Mouse (Mus musculus): ENCODE data around the gene Taar8c. TPM values are rescaled to one million over a fixed set of nuclear protein-coding genes. Genes with fewer than 3 reads are reported as not detected.
"Not testable (repeated sequence)": the region's sequence is repeated elsewhere in the genome, so short reads cannot be mapped to it uniquely, and the experiment has no call there.

Gene Taar8c
- polyA plus RNA-seq, 1 experiment from 2014 or later = not detected

- not testable (repeated sequence) for H3K9ac ChIP-seq; H3K9me3 ChIP-seq (replicated peaks); H3K4me1 ChIP-seq (replicated peaks); H3K4me2 ChIP-seq; H3K4me3 ChIP-seq; H3K27me3 ChIP-seq (replicated peaks); H3K36me3 ChIP-seq; ATAC-seq (ENCODE audit: insufficient number of reproducible peaks, low FRiP score); H3K27ac ChIP-seq (ENCODE audit: poor library complexity, severe bottlenecking)
- 76% methylated on average over 8 of the region's 8 CpGs for WGBS
These were observed 7.7 kb upstream of the Taar8c start, which contains the start of gene Taar9 for GRCm38 (mm10) chr10:24109434-24109833. Taar9 (minus strand) TSS chr10:24109534.

- H3K4me3 ChIP-seq = no peak overlapping the region
- ATAC-seq (ENCODE audit: insufficient number of reproducible peaks, low FRiP score) = no peak
- no peaks in the 10 kb centered on the region for H3K4me1 ChIP-seq (replicated peaks)
- no peak overlapping the region for H3K27ac ChIP-seq (ENCODE audit: poor library complexity, severe bottlenecking)
- H3K27me3 ChIP-seq (replicated peaks) = no peaks in the 10 kb centered on the region
- no peak overlapping the region for H3K9ac ChIP-seq
- H3K4me2 ChIP-seq = no peak overlapping the region
- WGBS = 69% methylated on average over 3 of the region's 3 CpGs
- H3K9me3 ChIP-seq (replicated peaks) = no peaks in the 10 kb centered on the region
- H3K36me3 ChIP-seq = no peaks in the 10 kb centered on the region
These were observed 6.5 kb upstream of the Taar8c start for GRCm38 (mm10) chr10:24108236-24108635.

- 63% methylated on average over 5 of the region's 5 CpGs for WGBS
- Histone ChIP-seq H3K4me3 (no peak overlapping the region), H3K4me2 (no peak overlapping the region), H3K4me1 (replicated peaks) (no peaks in the 10 kb centered on the region), H3K9ac (no peak overlapping the region), H3K27ac (ENCODE audit: poor library complexity, severe bottlenecking) (no peak overlapping the region), H3K36me3 (no peaks in the 10 kb centered on the region), H3K27me3 (replicated peaks) (no peaks in the 10 kb centered on the region), H3K9me3 (replicated peaks) (no peaks in the 10 kb centered on the region)
- no peak for ATAC-seq (ENCODE audit: insufficient number of reproducible peaks, low FRiP score)
These were observed 6.0 kb upstream of the Taar8c start for GRCm38 (mm10) chr10:24107747-24108146.

- not testable (repeated sequence) for H3K4me1 ChIP-seq (replicated peaks); ATAC-seq (ENCODE audit: insufficient number of reproducible peaks, low FRiP score); H3K4me3 ChIP-seq; H3K36me3 ChIP-seq; H3K27ac ChIP-seq (ENCODE audit: poor library complexity, severe bottlenecking); H3K9ac ChIP-seq; H3K4me2 ChIP-seq; H3K27me3 ChIP-seq (replicated peaks); H3K9me3 ChIP-seq (replicated peaks)
- WGBS = 39% methylated on average over 1 of the region's 1 CpGs
These were observed 1.6 kb upstream of the Taar8c start for GRCm38 (mm10) chr10:24103299-24103698.

- not testable (repeated sequence) for ATAC-seq (ENCODE audit: insufficient number of reproducible peaks, low FRiP score); H3K27ac ChIP-seq (ENCODE audit: poor library complexity, severe bottlenecking); H3K4me3 ChIP-seq; H3K9me3 ChIP-seq (replicated peaks); H3K27me3 ChIP-seq (replicated peaks); H3K36me3 ChIP-seq; H3K9ac ChIP-seq; H3K4me2 ChIP-seq; H3K4me1 ChIP-seq (replicated peaks)
- 60% methylated on average over 2 of the region's 2 CpGs for WGBS
These were observed 4.7 kb downstream of the Taar8c start for GRCm38 (mm10) chr10:24097010-24097409.

GRCm38 (mm10) chr10:24092194-24092593 lies 9.5 kb downstream of the Taar8c start, which contains the start of gene Taar8b:
Taar8b (minus strand) TSS chr10:24092294.
- Histone ChIP-seq H3K27ac (ENCODE audit: poor library complexity, severe bottlenecking) (no peak within 1 kb of the TSS), H3K27me3 (replicated peaks) (no peaks in the 10 kb centered on the region), H3K9me3 (replicated peaks) (no peaks in the 10 kb centered on the region), H3K4me1 (replicated peaks) (no peaks in the 10 kb centered on the region), H3K36me3 (no peaks in the 10 kb centered on the region), H3K4me3 (no peak within 1 kb of the TSS), H3K4me2 (no peak within 1 kb of the TSS), H3K9ac (no peak within 1 kb of the TSS)
- WGBS = 66% methylated on average over 2 of the region's 2 CpGs
- ATAC-seq (ENCODE audit: insufficient number of reproducible peaks, low FRiP score) = no peak

- H3K9me3 ChIP-seq (replicated peaks) = no peaks in the 10 kb centered on the region
- WGBS = 80% methylated on average over 2 of the region's 2 CpGs
- no peaks in the 10 kb centered on the region for H3K27me3 ChIP-seq (replicated peaks)
- no peak for ATAC-seq (ENCODE audit: insufficient number of reproducible peaks, low FRiP score)
- H3K27ac ChIP-seq (ENCODE audit: poor library complexity, severe bottlenecking) = no peak overlapping the region
- no peak overlapping the region for H3K4me3 ChIP-seq
- H3K4me1 ChIP-seq (replicated peaks) = no peaks in the 10 kb centered on the region
- no peak overlapping the region for H3K9ac ChIP-seq
- no peaks in the 10 kb centered on the region for H3K36me3 ChIP-seq
- H3K4me2 ChIP-seq = no peak overlapping the region
These were observed 14.5 kb downstream of the Taar8c start for GRCm38 (mm10) chr10:24087168-24087567.

GRCm38 (mm10) chr10:24086555-24086954 lies 15.2 kb downstream of the Taar8c start:
- Histone ChIP-seq H3K4me1 (replicated peaks) (no peaks in the 10 kb centered on the region), H3K27me3 (replicated peaks) (no peaks in the 10 kb centered on the region), H3K36me3 (no peaks in the 10 kb centered on the region), H3K9me3 (replicated peaks) (no peaks in the 10 kb centered on the region), H3K9ac (no peak overlapping the region), H3K4me2 (no peak overlapping the region), H3K4me3 (no peak overlapping the region), H3K27ac (ENCODE audit: poor library complexity, severe bottlenecking) (no peak overlapping the region)
- ATAC-seq (ENCODE audit: insufficient number of reproducible peaks, low FRiP score) = no peak
- 48% methylated on average over 5 of the region's 5 CpGs for WGBS

- H3K27me3 ChIP-seq (replicated peaks) = no peaks in the 10 kb centered on the region
- H3K27ac ChIP-seq (ENCODE audit: poor library complexity, severe bottlenecking) = no peak overlapping the region
- H3K9me3 ChIP-seq (replicated peaks) = no peaks in the 10 kb centered on the region
- no peak overlapping the region for H3K9ac ChIP-seq
- no peaks in the 10 kb centered on the region for H3K4me1 ChIP-seq (replicated peaks)
- no peak overlapping the region for H3K4me3 ChIP-seq
- H3K4me2 ChIP-seq = no peak overlapping the region
- ATAC-seq (ENCODE audit: insufficient number of reproducible peaks, low FRiP score) = no peak
- WGBS = 72% methylated on average over 5 of the region's 5 CpGs
- no peaks in the 10 kb centered on the region for H3K36me3 ChIP-seq
These were observed 15.8 kb downstream of the Taar8c start for GRCm38 (mm10) chr10:24085936-24086335.

GRCm38 (mm10) chr10:24080166-24080565 lies 21.5 kb downstream of the Taar8c start:
- no peak overlapping the region for H3K4me3 ChIP-seq
- H3K9me3 ChIP-seq (replicated peaks) = no peaks in the 10 kb centered on the region
- no peak for ATAC-seq (ENCODE audit: insufficient number of reproducible peaks, low FRiP score)
- 32% methylated on average over 3 of the region's 3 CpGs for WGBS
- no peak overlapping the region for H3K9ac ChIP-seq
- H3K4me2 ChIP-seq = no peak overlapping the region
- no peaks in the 10 kb centered on the region for H3K27me3 ChIP-seq (replicated peaks)
- H3K27ac ChIP-seq (ENCODE audit: poor library complexity, severe bottlenecking) = no peak overlapping the region
- H3K36me3 ChIP-seq = no peaks in the 10 kb centered on the region
- H3K4me1 ChIP-seq (replicated peaks) = no peaks in the 10 kb centered on the region

- WGBS = 81% methylated on average over 2 of the region's 4 CpGs
- H3K4me3 ChIP-seq; H3K27ac ChIP-seq (ENCODE audit: poor library complexity, severe bottlenecking); H3K9ac ChIP-seq; ATAC-seq (ENCODE audit: insufficient number of reproducible peaks, low FRiP score); H3K4me2 ChIP-seq; H3K4me1 ChIP-seq (replicated peaks); H3K9me3 ChIP-seq (replicated peaks); H3K36me3 ChIP-seq; H3K27me3 ChIP-seq (replicated peaks): not testable (repeated sequence)
These were observed 25.5 kb downstream of the Taar8c start, which contains the start of gene Taar8a for GRCm38 (mm10) chr10:24076200-24076599. Taar8a (plus strand) TSS chr10:24076500.

- not testable (repeated sequence) for H3K9me3 ChIP-seq (replicated peaks); H3K4me3 ChIP-seq; ATAC-seq (ENCODE audit: insufficient number of reproducible peaks, low FRiP score); H3K27me3 ChIP-seq (replicated peaks); H3K4me1 ChIP-seq (replicated peaks); H3K9ac ChIP-seq; H3K36me3 ChIP-seq; H3K27ac ChIP-seq (ENCODE audit: poor library complexity, severe bottlenecking); H3K4me2 ChIP-seq
- 36% methylated on average over 2 of the region's 2 CpGs for WGBS
These were observed 27.0 kb downstream of the Taar8c start for GRCm38 (mm10) chr10:24074751-24075150.

All from heart, embryonic 12.5 days (tissue).